Comparison of ENCODE assay signal across 14 mouse cellular contexts in genomic region chr3:40325872-40326803, GRCm38 (mm10).
DNase-seq lines count a peak whose midpoint lies in the region; ATAC-seq and TF ChIP-seq lines count a peak whose summit lies in the region.
"Had no signal": no experiment of that assay in that cellular context is flagged by ENCODE, and none has a peak within 500 bp of the region (broad histone marks: within the 10 kb centered on the region; RNA-seq: fewer than 3 reads in every experiment).

No protein-coding gene starts in this region.

- H3K36me3 ChIP-seq in embryonic facial prominence, embryonic 13.5 days = no peaks in the 10 kb centered on the region
- no peaks in the 10 kb centered on the region for H3K36me3 ChIP-seq in kidney, embryonic 15.5 days
- H3K36me3 ChIP-seq in limb, embryonic 14.5 days (ENCODE audit: control insufficient read depth, insufficient read depth, low read length) = no peaks in the 10 kb centered on the region

- H3K27ac ChIP-seq in embryonic facial prominence, embryonic 13.5 days = peak overlapping the region; percentile 73
- no peak overlapping the region for H3K27ac ChIP-seq in kidney, embryonic 15.5 days
- 0 out of 2 replicates have a peak overlapping the region, but pooled peaks have one; percentile 19 for H3K27ac ChIP-seq in limb, embryonic 14.5 days (replicated peaks; ENCODE audit: low read depth, low read length)
- H3K27ac ChIP-seq: liver, embryonic 14.5 days had no signal

- no peak overlapping the region for H3K4me3 ChIP-seq in embryonic facial prominence, embryonic 13.5 days
- H3K4me3 ChIP-seq in kidney, embryonic 15.5 days (replicated peaks) = no peak overlapping the region
- H3K4me3 ChIP-seq in limb, embryonic 14.5 days (replicated peaks; ENCODE audit: low read length) = no peak overlapping the region
- H3K4me3 ChIP-seq: myocyte had no signal

- 29% methylated on average over 22 of the region's 22 CpGs for WGBS in embryonic facial prominence, embryonic 13.5 days
- WGBS in kidney, embryonic 15.5 days = 54% methylated on average over 22 of the region's 22 CpGs
- 22% methylated on average over 22 of the region's 22 CpGs for WGBS in limb, embryonic 14.5 days

- no peak overlapping the region for H3K9ac ChIP-seq in embryonic facial prominence, embryonic 13.5 days
- no peak overlapping the region for H3K9ac ChIP-seq in kidney, embryonic 15.5 days
- H3K9ac ChIP-seq in limb, embryonic 14.5 days (ENCODE audit: low read depth, low read length, severe bottlenecking) = no peak overlapping the region
- H3K9ac ChIP-seq: liver, embryonic 14.5 days had no signal

- peaks cover 16% of the 10 kb centered on the region for H3K4me1 ChIP-seq in embryonic facial prominence, embryonic 13.5 days
- H3K4me1 ChIP-seq in kidney, embryonic 15.5 days = peaks cover 10% of the 10 kb centered on the region; the same call in 1 of the 2 replicates
- peaks cover 28% of the 10 kb centered on the region for H3K4me1 ChIP-seq in limb, embryonic 14.5 days (ENCODE audit: control insufficient read depth, insufficient read depth, low read length)

- peak overlapping the region; percentile 42 for H3K4me2 ChIP-seq in embryonic facial prominence, embryonic 13.5 days
- H3K4me2 ChIP-seq in kidney, embryonic 15.5 days = no peak overlapping the region
- peak overlapping the region; percentile 21; the same call in 1 of the 2 replicates for H3K4me2 ChIP-seq in limb, embryonic 14.5 days (replicated peaks; ENCODE audit: low read depth, low read length, severe bottlenecking)

- peak; percentile 59; the same call in 1 of the 2 replicates for ATAC-seq in embryonic facial prominence, embryonic 13.5 days (ENCODE audit: insufficient number of reproducible peaks, insufficient read depth, low FRiP score, low TSS enrichment, low read depth)
- peak; percentile 66 for ATAC-seq in kidney, embryonic 15.5 days (replicated peaks; ENCODE audit: low FRiP score)
- peak; percentile 63 for ATAC-seq in limb, embryonic 14.5 days (ENCODE audit: low FRiP score, low read depth)

- no peaks in the 10 kb centered on the region for H3K27me3 ChIP-seq in embryonic facial prominence, embryonic 13.5 days
- no peaks in the 10 kb centered on the region for H3K27me3 ChIP-seq in kidney, embryonic 15.5 days
- H3K27me3 ChIP-seq in limb, embryonic 14.5 days (ENCODE audit: control insufficient read depth, insufficient read depth, low read length) = no peaks in the 10 kb centered on the region

- H3K9me3 ChIP-seq in embryonic facial prominence, embryonic 13.5 days = no peaks in the 10 kb centered on the region
- H3K9me3 ChIP-seq in kidney, embryonic 15.5 days (replicated peaks) = no peaks in the 10 kb centered on the region
- H3K9me3 ChIP-seq in limb, embryonic 14.5 days (ENCODE audit: control insufficient read depth, low read length) = no peaks in the 10 kb centered on the region

- DNase-seq in kidney, adult 11 months = peak; percentile 6
- DNase-seq in kidney, postnatal 14 days = no peak
- peak; percentile 44 for DNase-seq in limb, embryonic 14.5 days (ENCODE audit: low spot score)
- DNase-seq in layer of hippocampus, postnatal 10 days (ENCODE audit: low spot score in 2 of 2) = no peak
- no peak for DNase-seq in heart, postnatal 10 days
- DNase-seq: adrenal gland, postnatal 14 days; cerebellum, adult 9-11 months; heart, adult 11 months; lung, postnatal 10 days; right cerebral cortex, postnatal 14 days had no signal

- intact Hi-C loops in heart, postnatal 10 days (cut with DNase I) = no loop called here

- no peak for TF ChIP-seq POLR2A in limb, embryonic 14.5 days (IDR thresholded peaks at IDR 0.05; ENCODE audit: borderline replicate concordance, extremely low read depth, insufficient read depth, insufficient read length)

Comparison
In these comparisons a context has a peak if more than half of its experiments do, and no peak if none do; other contexts are left out.
1. DNase-seq: peak in kidney, adult 11 months (single experiment) and limb, embryonic 14.5 days (single experiment); none in kidney, postnatal 14 days (single experiment), layer of hippocampus, postnatal 10 days (0 of 2) and heart, postnatal 10 days (0 of 2).
2. Peak in every context shown above with its lines, with median percentiles within 50 percentile points of each other: ATAC-seq.